ENCODE assay signal across 7 mouse cellular contexts in the genomic region with DNA sequence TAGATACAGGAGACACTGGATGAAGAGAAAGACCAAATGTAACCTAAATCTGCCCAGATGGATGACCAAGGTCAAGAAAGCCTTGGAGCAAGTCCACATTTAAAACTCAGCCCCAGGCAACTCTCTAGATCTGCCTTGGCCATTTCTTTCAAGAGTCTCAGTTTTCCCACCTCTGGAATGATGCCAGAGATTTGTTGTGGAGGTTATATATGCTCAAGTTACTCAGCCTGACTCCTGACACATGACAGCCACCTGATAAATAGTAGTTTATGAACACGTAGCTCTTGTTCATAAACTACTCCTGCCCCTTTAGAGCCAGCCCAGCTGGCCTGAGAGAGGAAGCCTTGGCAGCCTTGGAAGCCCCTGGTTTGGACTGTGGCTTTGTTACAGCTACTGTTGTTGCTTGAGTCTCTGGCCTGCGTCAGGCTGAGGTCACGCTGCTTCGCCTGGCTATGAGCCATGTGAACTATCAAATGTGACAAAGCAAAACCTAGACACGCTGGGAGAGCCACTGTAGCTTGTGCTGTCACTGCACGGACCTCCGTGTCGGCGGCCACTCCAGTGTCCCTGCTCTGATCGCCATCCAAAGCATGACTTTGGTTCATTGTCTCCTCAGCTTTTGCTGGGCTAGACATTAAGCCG.
DNase-seq lines count a peak whose midpoint lies in the region; ATAC-seq and TF ChIP-seq lines count a peak whose summit lies in the region.

No protein-coding gene starts in this region.

- ATAC-seq in heart, postnatal 0 days (ENCODE audit: insufficient read depth, low read depth) = peak; percentile 66
- ATAC-seq in midbrain, embryonic 14.5 days (ENCODE audit: low FRiP score, low TSS enrichment) = 0 out of 2 replicates have a peak, but pooled peaks have one; percentile 5
- no peak for ATAC-seq in inflammation-experienced regulatory T-cells, adult 6 months

- no peak for DNase-seq in testis, postnatal 10 days (ENCODE audit: low spot score)
- DNase-seq in cerebellum, postnatal 4 days (ENCODE audit: low spot score in 2 of 2) = peak; percentile 27 to 49
- peak; percentile 86 for DNase-seq in heart, postnatal 0 days (ENCODE audit: low spot score)
- DNase-seq in kidney, postnatal 25 days = peak; percentile 61 to 72
- peak; percentile 62 for DNase-seq in midbrain, embryonic 14.5 days

- TF ChIP-seq EP300 in heart, postnatal 0 days (IDR thresholded peaks at IDR 0.05; ENCODE audit: low read depth) = no peak

- no peak overlapping the region for H3K4me3 ChIP-seq in testis, adult 2 months (ENCODE audit: control insufficient read depth, low read depth, low read length)
- 0 out of 2 replicates have a peak overlapping the region, but pooled peaks have one; percentile 3 for H3K4me3 ChIP-seq in heart, postnatal 0 days (ENCODE audit: low read depth, low read length)
- no peak overlapping the region for H3K4me3 ChIP-seq in midbrain, embryonic 14.5 days (replicated peaks; ENCODE audit: low read depth, low read length)

- 18% methylated on average over 11 of the region's 11 CpGs for WGBS in heart, postnatal 0 days
- 33% methylated on average over 11 of the region's 11 CpGs for WGBS in midbrain, embryonic 14.5 days

- TF ChIP-seq POLR2A in testis, adult 2 months (IDR thresholded peaks at IDR 0.05; ENCODE audit: control insufficient read depth, low read depth, low read length) = no peak

- H3K27me3 ChIP-seq in testis, adult 2 months (ENCODE audit: control insufficient read depth, insufficient read depth, low read length) = no peaks in the 10 kb centered on the region
- H3K27me3 ChIP-seq in heart, postnatal 0 days (ENCODE audit: control insufficient read depth, insufficient read depth, low read length) = no peaks in the 10 kb centered on the region
- H3K27me3 ChIP-seq in midbrain, embryonic 14.5 days (ENCODE audit: control insufficient read depth, insufficient read depth, low read length) = no peaks in the 10 kb centered on the region

- H3K36me3 ChIP-seq in testis, adult 2 months (ENCODE audit: control insufficient read depth, insufficient read depth, low read length) = no peaks in the 10 kb centered on the region
- no peaks in the 10 kb centered on the region for H3K36me3 ChIP-seq in heart, postnatal 0 days (replicated peaks; ENCODE audit: control insufficient read depth, insufficient read depth, low read length)
- no peaks in the 10 kb centered on the region for H3K36me3 ChIP-seq in midbrain, embryonic 14.5 days (ENCODE audit: control insufficient read depth, insufficient read depth, low read length)

- H3K27ac ChIP-seq in testis, adult 2 months (ENCODE audit: control insufficient read depth, insufficient read depth, low read depth, low read length) = peak overlapping the region; percentile 5; the same call in 1 of the 2 replicates
- H3K27ac ChIP-seq in heart, postnatal 0 days (ENCODE audit: low read depth) = peak overlapping the region; percentile 69
- H3K27ac ChIP-seq in midbrain, embryonic 14.5 days (replicated peaks; ENCODE audit: low read depth, low read length) = peak overlapping the region; percentile 81

- no peaks in the 10 kb centered on the region; the same call in 1 of the 2 replicates for H3K4me1 ChIP-seq in testis, adult 2 months (ENCODE audit: control insufficient read depth, insufficient read depth, low read length)
- peaks cover 56% of the 10 kb centered on the region for H3K4me1 ChIP-seq in heart, postnatal 0 days (ENCODE audit: control insufficient read depth, insufficient read depth)
- H3K4me1 ChIP-seq in midbrain, embryonic 14.5 days (ENCODE audit: control insufficient read depth, insufficient read depth, low read length) = peaks cover 69% of the 10 kb centered on the region

- peak overlapping the region; percentile 37; the same call in 1 of the 2 replicates for H3K4me2 ChIP-seq in heart, postnatal 0 days (ENCODE audit: low read depth, low read length)
- peak overlapping the region; percentile 22; the same call in 1 of the 2 replicates for H3K4me2 ChIP-seq in midbrain, embryonic 14.5 days (ENCODE audit: low read length)

- H3K9me3 ChIP-seq in heart, postnatal 0 days (replicated peaks; ENCODE audit: control insufficient read depth, low read length) = no peaks in the 10 kb centered on the region
- no peaks in the 10 kb centered on the region for H3K9me3 ChIP-seq in midbrain, embryonic 14.5 days (ENCODE audit: control insufficient read depth, low read length)

- no peak for TF ChIP-seq CTCF in testis, adult 2 months (IDR thresholded peaks at IDR 0.05; ENCODE audit: control insufficient read depth, insufficient read depth, insufficient replicate concordance, low read depth, low read length)
- TF ChIP-seq CTCF in heart, postnatal 0 days (IDR thresholded peaks at IDR 0.05; ENCODE audit: low read depth) = no peak

- H3K9ac ChIP-seq in heart, postnatal 0 days (replicated peaks; ENCODE audit: low read depth, low read length) = no peak overlapping the region
- H3K9ac ChIP-seq in midbrain, embryonic 14.5 days (replicated peaks; ENCODE audit: low read length) = peak overlapping the region; percentile 7; the same call in 1 of the 2 replicates

Comparison
In these comparisons a context has a peak if more than half of its experiments do, and no peak if none do; other contexts are left out.
1. H3K27ac ChIP-seq: peak in every context shown above with its lines; median percentile 81 in midbrain, embryonic 14.5 days; 69 in heart, postnatal 0 days; 5 in testis, adult 2 months.